In the genomic region with DNA sequence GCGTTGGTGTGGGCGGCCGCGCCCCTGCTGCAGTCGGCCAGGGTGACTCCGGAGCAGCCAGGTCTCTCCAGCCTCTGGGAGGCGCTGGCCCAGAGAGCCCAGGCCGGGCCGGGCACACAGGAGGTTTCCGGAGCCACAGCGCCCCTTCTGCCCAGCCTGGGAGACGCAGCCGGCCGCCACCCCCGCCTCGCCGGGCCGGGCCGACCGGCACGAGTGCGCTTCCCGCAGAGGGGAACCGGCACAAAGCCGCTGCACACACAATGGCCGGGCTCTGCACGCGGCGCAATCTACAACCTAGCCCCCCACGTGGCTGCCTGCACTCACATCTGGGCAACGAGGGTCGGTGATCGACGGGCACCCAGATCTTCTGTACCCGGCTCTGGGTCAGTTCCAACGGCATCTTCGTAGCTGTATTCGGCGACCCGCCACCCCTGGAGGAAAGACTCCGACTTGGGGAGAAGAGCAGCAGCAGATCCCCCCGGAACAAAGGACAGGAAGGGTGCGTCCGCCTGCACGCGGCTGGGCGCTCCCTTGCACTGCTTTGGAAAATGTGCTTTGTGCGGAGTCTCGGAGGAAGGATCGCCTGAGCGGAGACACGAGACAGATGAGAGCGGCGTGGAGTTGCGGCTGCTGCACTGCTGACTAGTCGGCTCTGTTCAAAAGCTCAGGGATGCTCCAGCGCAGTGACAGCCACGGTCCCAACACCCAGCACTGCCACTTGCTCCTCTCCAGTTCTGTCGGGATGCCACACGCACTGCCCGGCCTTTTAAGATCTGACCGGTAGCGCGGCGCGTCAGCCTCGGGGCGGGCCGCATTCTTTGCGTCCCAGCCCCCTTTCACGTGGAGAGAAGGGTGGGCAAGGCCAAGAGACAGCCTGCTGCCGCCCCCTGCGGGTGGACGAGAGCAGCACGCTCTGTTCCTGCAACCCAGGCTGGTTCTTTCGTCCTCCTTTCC, we compare ENCODE assay signal across 8 mouse cellular contexts. TPM values are rescaled to one million over a fixed set of nuclear protein-coding genes. Genes with fewer than 3 reads are reported as not detected.
DNase-seq lines count a peak whose midpoint lies in the region; ATAC-seq and TF ChIP-seq lines count a peak whose summit lies in the region.

No protein-coding gene starts in this region.

- H3K4me1 ChIP-seq in hindbrain, embryonic 13.5 days (replicated peaks) = peaks cover 58% of the 10 kb centered on the region

- in situ Hi-C loops in Patski (cut with MboI; ENCODE audit: low pct_unique_long_range_greater_than_20kb) = loop anchor here (5.0 to 25.0 kb wide), 3 partner anchors 46 to 389 kb away; no protein-coding TSS in a partner anchor

- peak overlapping the region; percentile 82 for H3K4me2 ChIP-seq in hindbrain, embryonic 13.5 days

- no peaks in the 10 kb centered on the region for H3K9me3 ChIP-seq in hindbrain, embryonic 13.5 days

- TF ChIP-seq CTCF in Patski (IDR thresholded peaks at IDR 0.05) = no peak

- H3K27ac ChIP-seq in hindbrain, embryonic 13.5 days = peak overlapping the region; percentile 95

- peak; percentile 97 for ATAC-seq in Patski
- ATAC-seq in hindbrain, embryonic 13.5 days (ENCODE audit: low FRiP score) = peak; percentile 87

- DNase-seq in Patski (ENCODE audit: low read depth, low spot score) = peak; percentile 38
- DNase-seq in cerebellum, postnatal 14 days = peak; percentile 95 to 96
- DNase-seq in frontal cortex, postnatal 14 days (ENCODE audit: low spot score in 2 of 2) = peak; percentile 86 to 92
- DNase-seq in layer of hippocampus, postnatal 14 days (ENCODE audit: low spot score in 2 of 2) = peak; percentile 94 to 95
- peak; percentile 95 for DNase-seq in lung, postnatal 10 days
- peak; percentile 87 for DNase-seq in ovary, postnatal 14 days (ENCODE audit: low spot score)
- peak; percentile 66 to 83 for DNase-seq in thymus, postnatal 10 days (ENCODE audit: low spot score in 2 of 2)

- POLR2A ChIA-PET in Patski (lab: Charles Lee) = no interaction called here

- CTCF ChIA-PET in Patski (lab: Charles Lee) = interaction anchor here (1.0 to 3.5 kb wide), 11 partner anchors 10 to 169 kb away, joined by 3 to 15 read pairs (median 5); no protein-coding TSS in a partner anchor

- peaks cover 6% of the 10 kb centered on the region for H3K36me3 ChIP-seq in hindbrain, embryonic 13.5 days

- WGBS in hindbrain, embryonic 13.5 days = under 1% methylated on average over 75 of the region's 76 CpGs

- H3K27me3 ChIP-seq in Patski = no peaks in the 10 kb centered on the region
- H3K27me3 ChIP-seq in hindbrain, embryonic 13.5 days = peaks cover 20% of the 10 kb centered on the region

- peak overlapping the region; percentile 69 for H3K4me3 ChIP-seq in hindbrain, embryonic 13.5 days

- peak overlapping the region; percentile 86 for H3K9ac ChIP-seq in hindbrain, embryonic 13.5 days

RNA-seq across cellular contexts. Expression of gene Pfkfb3, which starts 52.3 kb away (rescaled TPM):
- polyA plus RNA-seq in Patski (2021) = 21.2 TPM
- polyA plus RNA-seq in hindbrain, embryonic 13.5 days (2015; fragmentation: Nextera tagmentation; extraction: Ambion mirVana) = 27.3 and 27.5 TPM in 2 replicates
- total RNA-seq in layer of hippocampus, postnatal 14 days (2021) = 10 to 100 TPM; 36.4 to 40.5 TPM

Comparison
In these comparisons a context has a peak if more than half of its experiments do, and no peak if none do; other contexts are left out.
1. Peak in every context shown above with its lines: DNase-seq, ATAC-seq, H3K4me3 ChIP-seq and H3K27ac ChIP-seq.
2. DNase-seq: peak in every context shown above with its lines; median percentile 96 in cerebellum, postnatal 14 days; 95 in lung, postnatal 10 days; 94 in layer of hippocampus, postnatal 14 days; 89 in frontal cortex, postnatal 14 days; 87 in ovary, postnatal 14 days; 74 in thymus, postnatal 10 days; 38 in Patski.